Mouse (Mus musculus) small intestine, adult 2 months (tissue): ENCODE results near the gene Nkiras1. TPM values are rescaled to one million over a fixed set of nuclear protein-coding genes. Genes with fewer than 3 reads are reported as not detected.

ENCODE experiments used
- H3K27ac ChIP-seq: fragments of 200-500 bp; 2 replicates; pipeline ENCODE4 v1.5.1; 2012; ENCODE audit warnings: low read depth, low read length, control low read depth, inconsistent platforms; ENCODE audit not compliant: insufficient read depth
- H3K27me3 ChIP-seq: fragments of 200-500 bp; 2 replicates; pipeline ENCODE4 v1.6.1; 2012; ENCODE audit warnings: mild to moderate bottlenecking, moderate library complexity, low read length, inconsistent platforms; ENCODE audit not compliant: control insufficient read depth, insufficient read depth
- H3K36me3 ChIP-seq: fragments of 200-500 bp; 2 replicates; pipeline ENCODE4 v1.6.1; 2012; ENCODE audit warnings: mild to moderate bottlenecking, low read length, control low read depth, inconsistent platforms; ENCODE audit not compliant: control insufficient read depth, insufficient read depth
- H3K4me1 ChIP-seq: fragments of 200-500 bp; 2 replicates; pipeline ENCODE4 v1.6.1; 2012; ENCODE audit warnings: low read length, inconsistent platforms, mixed read lengths; ENCODE audit not compliant: control insufficient read depth, insufficient read depth, insufficient read length
- H3K4me3 ChIP-seq: fragments of 200-500 bp; 2 replicates; pipeline ENCODE4 v1.5.1; 2012; ENCODE audit warnings: low read depth, mild to moderate bottlenecking, control low read depth, inconsistent platforms, low read length, moderate library complexity
- CTCF ChIP-seq: fragments of 200-500 bp; IDR thresholded peaks from 2 replicates; pipeline ENCODE4 v1.5.1; 2012; ENCODE audit warnings: low read depth, mild to moderate bottlenecking, control low read depth, inconsistent platforms, low read length, moderate library complexity, mixed read lengths; ENCODE audit not compliant: insufficient replicate concordance, insufficient read length; ENCODE audit errors: extremely low read depth
- POLR2A ChIP-seq: fragments of 200-500 bp; IDR thresholded peaks from 2 replicates; pipeline ENCODE4 v1.6.1; 2012; ENCODE audit warnings: low read depth, mild to moderate bottlenecking, control low read depth, inconsistent platforms, low read length, moderate library complexity
- WGBS: fragments of 180-500 bp; shearing (Covaris S2); methylation state at CpG from one replicate; pipeline ENCODE4 v1.1.7; 2018; 5-methylcytosine and 5-hydroxymethylcytosine counted together
- polyA plus RNA-seq: library from polyadenylated mRNA; depleted of rRNA; stranded (reverse); fragments of >200 nt; gene quantifications from 2 replicates; pipeline ENCODE4 v1.2.3, GENCODE M21; 2012

Gene Nkiras1
- polyA plus RNA-seq, 1 experiment: 2.1 TPM

DNA sequence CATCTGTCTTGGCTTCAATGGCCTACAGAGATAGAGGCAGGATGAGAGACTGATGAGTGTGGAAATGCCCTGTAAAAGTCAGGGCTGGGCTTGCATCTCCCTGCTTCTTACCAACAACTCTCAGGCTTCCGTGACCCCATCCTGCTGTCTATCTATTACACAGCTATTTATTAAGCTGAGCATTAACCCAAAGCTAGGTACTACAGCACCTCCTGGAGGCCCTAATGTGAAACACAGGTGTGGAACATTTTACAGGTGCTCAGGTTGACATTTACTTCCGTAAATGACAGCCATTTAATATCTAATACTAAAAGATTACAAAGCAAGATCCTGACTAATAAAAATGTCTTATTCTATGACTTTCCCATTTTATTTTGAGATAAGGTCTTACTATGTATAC, 29.7 kb downstream of the Nkiras1 start:
- Histone ChIP-seq H3K36me3 (no peaks in the 10 kb centered on the region), H3K27me3 (no peaks in the 10 kb centered on the region)
- WGBS: 90% methylated on average over 2 of the region's 2 CpGs

DNA sequence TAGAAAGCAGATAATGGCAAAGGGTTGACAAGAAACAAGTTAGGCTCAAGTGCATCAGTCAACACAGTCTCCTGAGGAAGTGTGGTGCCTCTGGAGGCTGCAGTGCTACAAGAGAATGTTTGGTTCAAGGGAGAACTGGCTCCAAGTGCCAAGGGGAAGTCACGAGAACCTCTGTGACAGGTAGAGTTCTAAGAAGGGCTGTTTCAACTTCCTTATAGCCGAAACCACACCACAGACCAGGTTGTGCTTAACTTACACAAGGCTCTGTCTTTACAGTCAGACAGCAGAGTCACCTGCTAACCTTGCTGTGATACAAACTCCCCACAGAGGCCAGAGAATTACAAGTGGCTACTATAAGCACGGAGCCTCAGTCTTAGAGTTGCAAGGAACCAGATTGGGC, 30.7 kb downstream of the Nkiras1 start:
- H3K4me1 ChIP-seq: peaks cover 2% of the 10 kb centered on the region; the same call in 1 of the 2 replicates
- H3K27me3 ChIP-seq: no peaks in the 10 kb centered on the region
- TF ChIP-seq POLR2A: no peak
- no peak for TF ChIP-seq CTCF
- H3K27ac ChIP-seq: no peak overlapping the region
- H3K36me3 ChIP-seq: 0 out of 2 replicates have a peak, but pooled peaks cover 2% of the 10 kb centered on the region
- WGBS: 33% methylated on average over 3 of the region's 3 CpGs
- no peak overlapping the region for H3K4me3 ChIP-seq

More for the DNA sequence above, 29.7 kb downstream of the Nkiras1 start:
- H3K27ac ChIP-seq: no peak overlapping the region
- no peak overlapping the region for H3K4me3 ChIP-seq
- TF ChIP-seq CTCF (no peak), POLR2A (no peak)
- H3K4me1 ChIP-seq: peaks cover 2% of the 10 kb centered on the region; the same call in 1 of the 2 replicates

DNA sequence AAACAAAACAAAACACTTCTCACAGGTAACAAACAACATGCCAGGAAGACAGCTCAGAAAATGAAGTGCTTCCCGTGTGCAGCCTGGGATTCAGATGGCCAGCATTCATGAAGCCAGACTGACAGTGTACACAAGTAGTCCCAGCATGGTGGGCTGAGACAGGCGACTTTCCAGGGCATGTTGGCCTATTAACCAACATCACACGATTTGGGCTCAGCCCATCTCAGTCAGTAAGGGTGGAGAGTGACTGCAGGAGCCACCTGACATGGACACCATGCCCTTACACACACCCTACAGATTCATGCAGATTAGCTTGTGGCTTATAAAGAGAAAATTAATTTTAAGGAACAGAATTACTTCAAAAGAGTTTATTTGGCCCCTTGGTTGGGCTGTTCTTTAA, 31.8 kb downstream of the Nkiras1 start:
- Histone ChIP-seq H3K27ac (no peak overlapping the region), H3K4me3 (no peak overlapping the region), H3K36me3 (0 out of 2 replicates have a peak, but pooled peaks cover 2% of the 10 kb centered on the region), H3K4me1 (peaks cover 2% of the 10 kb centered on the region; the same call in 1 of the 2 replicates), H3K27me3 (no peaks in the 10 kb centered on the region)
- WGBS: 59% methylated on average over 3 of the region's 3 CpGs
- no peak for TF ChIP-seq POLR2A
- no peak for TF ChIP-seq CTCF

DNA sequence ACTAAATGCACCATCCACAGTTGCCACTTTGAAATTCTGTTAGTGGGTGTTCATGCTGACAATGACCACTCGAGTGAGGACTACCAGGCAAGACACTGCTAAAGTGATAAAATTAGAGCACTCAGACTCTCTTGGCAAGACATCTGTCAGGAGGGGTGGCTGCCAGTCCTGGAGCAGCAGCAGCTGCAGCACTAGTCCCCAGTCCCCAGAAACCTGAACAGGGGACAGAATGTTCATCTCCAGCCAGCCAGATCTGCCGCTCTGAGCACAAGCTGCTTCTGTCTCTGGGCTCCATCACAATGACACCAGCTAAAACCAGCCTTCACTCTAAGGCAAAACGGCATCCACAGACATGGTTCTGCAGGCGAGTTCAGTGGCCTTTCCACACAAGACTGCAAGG, 32.3 kb downstream of the Nkiras1 start:
- H3K4me3 ChIP-seq: no peak overlapping the region
- 66% methylated on average over 4 of the region's 4 CpGs for WGBS
- 0 out of 2 replicates have a peak, but pooled peaks cover 2% of the 10 kb centered on the region for H3K36me3 ChIP-seq
- no peaks in the 10 kb centered on the region for H3K27me3 ChIP-seq
- TF ChIP-seq CTCF: no peak
- no peak for TF ChIP-seq POLR2A
- H3K27ac ChIP-seq: no peak overlapping the region
- peaks cover 2% of the 10 kb centered on the region; the same call in 1 of the 2 replicates for H3K4me1 ChIP-seq

DNA sequence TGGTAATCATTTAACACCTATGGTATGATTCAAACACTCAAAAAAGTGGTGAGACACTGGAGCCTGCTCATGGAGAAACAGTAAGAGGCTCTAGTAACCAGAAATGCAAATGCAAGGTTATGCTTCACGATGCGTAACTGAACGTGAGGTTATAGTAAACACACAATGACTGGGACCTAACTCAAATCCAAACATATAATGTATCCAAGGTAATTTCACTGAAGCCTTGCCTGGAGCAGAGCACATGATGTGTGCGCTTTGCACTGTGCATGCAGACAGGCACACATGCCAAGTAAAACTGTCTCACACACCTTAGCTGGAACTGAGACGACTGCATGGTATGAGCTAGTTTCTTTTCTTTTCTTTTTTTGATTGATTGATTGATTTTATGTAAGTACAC, 33.2 kb downstream of the Nkiras1 start:
- H3K4me1 ChIP-seq: peaks cover 2% of the 10 kb centered on the region; the same call in 1 of the 2 replicates
- 90% methylated on average over 5 of the region's 5 CpGs for WGBS
- no peak for TF ChIP-seq POLR2A
- no peak for TF ChIP-seq CTCF
- H3K4me3 ChIP-seq: no peak overlapping the region
- 0 out of 2 replicates have a peak, but pooled peaks cover 2% of the 10 kb centered on the region for H3K36me3 ChIP-seq
- no peaks in the 10 kb centered on the region for H3K27me3 ChIP-seq
- no peak overlapping the region for H3K27ac ChIP-seq

DNA sequence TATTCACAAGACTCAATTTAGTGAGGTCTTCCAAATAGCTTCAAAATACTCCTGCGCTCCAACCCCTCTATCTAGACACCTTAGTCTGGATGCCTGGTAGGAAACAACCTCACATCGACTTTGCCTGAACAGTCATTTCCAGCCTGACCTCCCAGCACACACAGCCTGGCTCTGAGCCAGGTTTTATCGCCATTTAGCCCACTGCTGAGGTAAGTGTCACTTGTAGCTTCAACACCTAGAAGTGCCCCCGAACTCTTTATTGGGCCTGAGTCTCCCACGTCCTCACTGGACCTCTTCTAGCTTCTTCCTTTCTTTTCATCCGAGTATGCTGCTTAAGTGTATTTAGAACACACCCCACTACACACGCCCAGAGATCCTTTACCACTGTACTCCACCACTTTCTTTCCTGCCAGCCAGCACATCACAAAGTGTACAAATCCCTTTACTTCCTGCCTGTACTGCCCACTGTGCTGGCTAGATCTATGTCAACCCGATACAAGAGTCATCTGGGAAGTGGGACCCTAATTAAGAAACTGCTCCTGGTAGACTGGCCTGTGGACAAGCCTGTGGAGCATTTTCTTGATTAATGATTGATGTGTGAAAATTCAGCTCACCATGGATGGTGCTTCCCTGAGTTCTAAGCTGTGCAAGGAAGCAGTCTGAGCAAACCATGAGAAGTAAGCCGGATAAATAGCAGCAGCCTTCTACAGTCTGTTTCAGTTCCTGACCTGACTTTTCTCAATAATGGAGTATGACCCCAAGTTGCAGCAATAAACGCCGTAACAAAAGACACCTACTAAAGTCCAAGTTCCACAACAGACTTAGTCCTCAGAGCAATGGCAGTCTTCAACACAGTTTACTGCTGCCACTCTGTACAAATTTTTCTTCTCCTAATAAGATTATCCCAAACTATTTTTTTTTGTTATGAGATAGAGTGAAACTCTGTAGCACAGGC, 46.8 kb downstream of the Nkiras1 start:
- 0 out of 2 replicates have a peak, but pooled peaks cover 3% of the 10 kb centered on the region for H3K36me3 ChIP-seq
- WGBS: 28% methylated on average over 11 of the region's 11 CpGs
- H3K27ac ChIP-seq: peak overlapping the region; percentile 81
- H3K4me3 ChIP-seq: peak overlapping the region; percentile 3; the same call in 1 of the 2 replicates
- peaks cover 8% of the 10 kb centered on the region; the same call in 1 of the 2 replicates for H3K4me1 ChIP-seq
- TF ChIP-seq CTCF (no peak), POLR2A (no peak)
- H3K27me3 ChIP-seq: no peaks in the 10 kb centered on the region

DNA sequence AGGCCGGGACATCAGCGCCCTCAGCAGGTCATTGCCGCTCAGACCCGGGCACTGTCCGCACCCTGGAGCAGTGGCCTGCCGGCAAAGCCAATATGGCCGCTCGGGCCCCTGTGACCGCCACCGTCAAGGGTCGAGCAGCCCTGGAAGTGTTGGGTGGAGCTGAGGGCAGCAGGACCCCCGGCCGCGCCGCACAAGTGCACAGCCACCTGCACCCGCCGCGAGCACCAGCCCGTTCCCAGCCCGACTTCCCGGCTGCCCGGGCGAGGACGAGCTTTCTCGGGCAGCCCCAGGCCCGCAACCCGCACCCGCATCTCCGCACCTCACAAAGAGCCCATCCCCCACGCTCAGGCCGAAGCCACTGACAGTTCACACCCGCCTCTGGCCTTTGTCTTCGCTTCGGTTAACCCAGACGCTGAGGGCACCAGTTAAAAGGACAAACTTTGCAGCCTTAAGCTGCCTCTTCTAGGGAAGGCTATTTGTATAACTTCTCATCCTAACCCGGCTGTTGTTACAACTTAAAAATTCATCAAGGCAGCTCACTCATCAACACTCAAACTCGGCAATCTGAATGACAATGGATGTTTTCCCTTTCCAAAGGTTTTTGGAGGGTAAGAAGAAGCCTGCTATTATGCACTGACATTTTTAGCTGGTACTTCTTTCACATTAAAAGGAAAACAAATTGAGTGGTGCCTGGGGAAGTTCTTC, 56.2 kb downstream of the Nkiras1 start:
- peaks cover 8% of the 10 kb centered on the region for H3K4me1 ChIP-seq
- H3K36me3 ChIP-seq: peaks cover 10% of the 10 kb centered on the region
- 38% methylated on average over 37 of the region's 37 CpGs for WGBS
- H3K27me3 ChIP-seq: no peaks in the 10 kb centered on the region
- peak overlapping the region; percentile 57 for H3K4me3 ChIP-seq
- no peak overlapping the region for H3K27ac ChIP-seq
- TF ChIP-seq CTCF: no peak
- TF ChIP-seq POLR2A: no peak
